Mouse (Mus musculus): ENCODE results near the gene Cryzl2. TPM values are rescaled to one million over a fixed set of nuclear protein-coding genes. Genes with fewer than 3 reads are reported as not detected.
A peak's percentile ranks its signal among the peaks of the same experiment; 100 is the strongest.

Gene Cryzl2
- 4.7 and 6.3 TPM in 2 replicates for polyA plus RNA-seq (2015; fragmentation: Nextera tagmentation; extraction: Ambion mirVana)

GRCm38 (mm10) chr1:157458421-157459208 lies at the start of gene Cryzl2:
TSS of gene Cryzl2 (plus strand) at chr1:157458577.
- Histone ChIP-seq H3K9me3 (ENCODE audit: control insufficient read depth, low read length) (no peaks in the 10 kb centered on the region), H3K4me1 (replicated peaks; ENCODE audit: control insufficient read depth, insufficient read depth, low read length) (peaks cover 4% of the 10 kb centered on the region; the same call in 1 of the 2 replicates), H3K36me3 (ENCODE audit: control insufficient read depth, insufficient read depth) (no peaks in the 10 kb centered on the region), H3K4me3 (replicated peaks; ENCODE audit: low read length) (peak within 1 kb of the TSS; percentile 29), H3K9ac (replicated peaks; ENCODE audit: low read depth, low read length) (0 out of 2 replicates have a peak within 1 kb of the TSS, but pooled peaks have one; percentile 33), H3K27me3 (replicated peaks; ENCODE audit: control insufficient read depth, insufficient read depth, low read length) (no peaks in the 10 kb centered on the region), H3K27ac (ENCODE audit: low read length) (no peak within 1 kb of the TSS), H3K4me2 (ENCODE audit: low read length) (peak within 1 kb of the TSS; percentile 50)
- ATAC-seq, result peak; percentile 90
- 4% methylated on average over 29 of the region's 29 CpGs for WGBS

- 74% methylated on average over 2 of the region's 2 CpGs for WGBS
- H3K27ac ChIP-seq (ENCODE audit: low read length), result no peak overlapping the region
- no peak overlapping the region for H3K4me2 ChIP-seq (ENCODE audit: low read length)
- H3K9ac ChIP-seq (replicated peaks; ENCODE audit: low read depth, low read length), result no peak overlapping the region
- ATAC-seq, result no peak
- no peaks in the 10 kb centered on the region for H3K27me3 ChIP-seq (replicated peaks; ENCODE audit: control insufficient read depth, insufficient read depth, low read length)
- H3K9me3 ChIP-seq (ENCODE audit: control insufficient read depth, low read length), result no peaks in the 10 kb centered on the region
- peaks cover 13% of the 10 kb centered on the region for H3K4me1 ChIP-seq (replicated peaks; ENCODE audit: control insufficient read depth, insufficient read depth, low read length)
- H3K4me3 ChIP-seq (replicated peaks; ENCODE audit: low read length), result no peak overlapping the region
- H3K36me3 ChIP-seq (ENCODE audit: control insufficient read depth, insufficient read depth), result no peaks in the 10 kb centered on the region
Observed at GRCm38 (mm10) chr1:157409648-157410047, 48.7 kb upstream of the Cryzl2 start.

GRCm38 (mm10) chr1:157410937-157411336 lies 47.4 kb upstream of the Cryzl2 start:
- Histone ChIP-seq H3K4me2 (ENCODE audit: low read length) (peak overlapping the region; percentile 70), H3K4me1 (replicated peaks; ENCODE audit: control insufficient read depth, insufficient read depth, low read length) (peaks cover 13% of the 10 kb centered on the region), H3K27me3 (replicated peaks; ENCODE audit: control insufficient read depth, insufficient read depth, low read length) (no peaks in the 10 kb centered on the region), H3K36me3 (ENCODE audit: control insufficient read depth, insufficient read depth) (no peaks in the 10 kb centered on the region), H3K9ac (replicated peaks; ENCODE audit: low read depth, low read length) (peak overlapping the region; percentile 85), H3K27ac (ENCODE audit: low read length) (no peak overlapping the region), H3K4me3 (replicated peaks; ENCODE audit: low read length) (peak overlapping the region; percentile 94), H3K9me3 (ENCODE audit: control insufficient read depth, low read length) (no peaks in the 10 kb centered on the region)
- 3% methylated on average over 8 of the region's 8 CpGs for WGBS
- ATAC-seq, result no peak

- Histone ChIP-seq H3K9ac (replicated peaks; ENCODE audit: low read depth, low read length) (peak overlapping the region; percentile 85), H3K27me3 (replicated peaks; ENCODE audit: control insufficient read depth, insufficient read depth, low read length) (no peaks in the 10 kb centered on the region), H3K27ac (ENCODE audit: low read length) (peak overlapping the region; percentile 94; the same call in 1 of the 2 replicates), H3K4me3 (replicated peaks; ENCODE audit: low read length) (peak overlapping the region; percentile 94), H3K36me3 (ENCODE audit: control insufficient read depth, insufficient read depth) (no peaks in the 10 kb centered on the region), H3K4me2 (ENCODE audit: low read length) (peak overlapping the region; percentile 70), H3K4me1 (replicated peaks; ENCODE audit: control insufficient read depth, insufficient read depth, low read length) (peaks cover 13% of the 10 kb centered on the region), H3K9me3 (ENCODE audit: control insufficient read depth, low read length) (no peaks in the 10 kb centered on the region)
- 0% methylated on average over 4 of the region's 4 CpGs for WGBS
- ATAC-seq, result no peak
Observed at GRCm38 (mm10) chr1:157411341-157411710, 47.1 kb upstream of the Cryzl2 start.

- peak; percentile 82 for ATAC-seq
- Histone ChIP-seq H3K4me1 (replicated peaks; ENCODE audit: control insufficient read depth, insufficient read depth, low read length) (peaks cover 13% of the 10 kb centered on the region), H3K9me3 (ENCODE audit: control insufficient read depth, low read length) (no peaks in the 10 kb centered on the region), H3K36me3 (ENCODE audit: control insufficient read depth, insufficient read depth) (no peaks in the 10 kb centered on the region), H3K4me3 (replicated peaks; ENCODE audit: low read length) (peak overlapping the region; percentile 94), H3K27ac (ENCODE audit: low read length) (peak overlapping the region; percentile 94), H3K27me3 (replicated peaks; ENCODE audit: control insufficient read depth, insufficient read depth, low read length) (no peaks in the 10 kb centered on the region), H3K4me2 (ENCODE audit: low read length) (peak overlapping the region; percentile 70), H3K9ac (replicated peaks; ENCODE audit: low read depth, low read length) (peak overlapping the region; percentile 85)
- WGBS, result under 1% methylated on average over 63 of the region's 85 CpGs
Observed at GRCm38 (mm10) chr1:157411711-157412380, 46.5 kb upstream of the Cryzl2 start.

- ATAC-seq, result peak; percentile 99
- Histone ChIP-seq H3K4me3 (replicated peaks; ENCODE audit: low read length) (peak within 1 kb of the TSS; percentile 94), H3K4me2 (ENCODE audit: low read length) (peak within 1 kb of the TSS; percentile 70), H3K4me1 (replicated peaks; ENCODE audit: control insufficient read depth, insufficient read depth, low read length) (peaks cover 14% of the 10 kb centered on the region), H3K27me3 (replicated peaks; ENCODE audit: control insufficient read depth, insufficient read depth, low read length) (no peaks in the 10 kb centered on the region), H3K9ac (replicated peaks; ENCODE audit: low read depth, low read length) (peak within 1 kb of the TSS; percentile 85), H3K36me3 (ENCODE audit: control insufficient read depth, insufficient read depth) (no peaks in the 10 kb centered on the region), H3K9me3 (ENCODE audit: control insufficient read depth, low read length) (no peaks in the 10 kb centered on the region), H3K27ac (ENCODE audit: low read length) (peak within 1 kb of the TSS; percentile 94)
- under 1% methylated on average over 62 of the region's 62 CpGs for WGBS
Observed at GRCm38 (mm10) chr1:157412454-157413369, 45.7 kb upstream of the Cryzl2 start, which contains the start of gene Rasal2. TSS of gene Rasal2 (minus strand) at chr1:157412595.

GRCm38 (mm10) chr1:157415771-157416170 lies 42.6 kb upstream of the Cryzl2 start:
- no peak for ATAC-seq
- Histone ChIP-seq H3K9ac (replicated peaks; ENCODE audit: low read depth, low read length) (no peak overlapping the region), H3K4me2 (ENCODE audit: low read length) (no peak overlapping the region), H3K4me3 (replicated peaks; ENCODE audit: low read length) (no peak overlapping the region), H3K27ac (ENCODE audit: low read length) (no peak overlapping the region), H3K4me1 (replicated peaks; ENCODE audit: control insufficient read depth, insufficient read depth, low read length) (peaks cover 15% of the 10 kb centered on the region), H3K9me3 (ENCODE audit: control insufficient read depth, low read length) (no peaks in the 10 kb centered on the region), H3K36me3 (ENCODE audit: control insufficient read depth, insufficient read depth) (no peaks in the 10 kb centered on the region; the same call in 1 of the 2 replicates), H3K27me3 (replicated peaks; ENCODE audit: control insufficient read depth, insufficient read depth, low read length) (no peaks in the 10 kb centered on the region)
- WGBS, result 78% methylated on average over 3 of the region's 3 CpGs

GRCm38 (mm10) chr1:157416628-157417027 lies 41.7 kb upstream of the Cryzl2 start:
- Histone ChIP-seq H3K4me2 (ENCODE audit: low read length) (no peak overlapping the region), H3K27ac (ENCODE audit: low read length) (no peak overlapping the region), H3K4me1 (replicated peaks; ENCODE audit: control insufficient read depth, insufficient read depth, low read length) (peaks cover 7% of the 10 kb centered on the region), H3K9me3 (ENCODE audit: control insufficient read depth, low read length) (no peaks in the 10 kb centered on the region), H3K9ac (replicated peaks; ENCODE audit: low read depth, low read length) (no peak overlapping the region), H3K36me3 (ENCODE audit: control insufficient read depth, insufficient read depth) (no peaks in the 10 kb centered on the region; the same call in 1 of the 2 replicates), H3K27me3 (replicated peaks; ENCODE audit: control insufficient read depth, insufficient read depth, low read length) (no peaks in the 10 kb centered on the region), H3K4me3 (replicated peaks; ENCODE audit: low read length) (no peak overlapping the region)
- 87% methylated on average over 2 of the region's 2 CpGs for WGBS
- ATAC-seq, result no peak

All from forebrain, embryonic 16.5 days (tissue).